Mouse (Mus musculus) myocyte (in vitro differentiated cells): Measurements from ENCODE around the gene Abcd4. TPM values are rescaled to one million over a fixed set of nuclear protein-coding genes. Genes with fewer than 3 reads are reported as not detected.

Experiments
- H3K27me3 ChIP-seq: one replicate; pipeline ENCODE4 v1.6.1; 2011; ENCODE audit not compliant: control insufficient read depth, insufficient read depth, insufficient read length
- H3K36me3 ChIP-seq: one replicate; pipeline ENCODE4 v1.6.1; 2011; ENCODE audit not compliant: control insufficient read depth, insufficient read depth
- H3K4me2 ChIP-seq: one replicate; pipeline ENCODE4 v1.6.1; 2011; ENCODE audit warnings: low read depth, control low read depth
- H3K4me3 ChIP-seq: one replicate; pipeline ENCODE4 v1.5.1; 2011; ENCODE audit warnings: mild to moderate bottlenecking, control low read depth, moderate library complexity
- H3K79me2 ChIP-seq: one replicate; pipeline ENCODE4 v1.6.1; 2011; ENCODE audit not compliant: control insufficient read depth, insufficient read depth
- H3ac ChIP-seq: one replicate; pipeline ENCODE4 v1.6.1; 2011; ENCODE audit not compliant: control insufficient read depth, insufficient read length
- CEBPB ChIP-seq: IDR thresholded peaks from 2 replicates; pipeline ENCODE4 v1.6.1; 2011; ENCODE audit warnings: mild to moderate bottlenecking, moderate library complexity; ENCODE audit not compliant: poor library complexity, insufficient read depth, severe bottlenecking
- E2F4 ChIP-seq: IDR thresholded peaks from one replicate; pipeline ENCODE4 v1.6.1; 2011; ENCODE audit warnings: mild to moderate bottlenecking, control low read depth, moderate library complexity; ENCODE audit not compliant: insufficient read depth
- MAX ChIP-seq: IDR thresholded peaks from one replicate; pipeline ENCODE4 v1.6.1; 2011; ENCODE audit warnings: low read depth, mild to moderate bottlenecking, control low read depth
- MYOD1 ChIP-seq, 3 experiments: IDR thresholded peaks; one replicate each; pipeline ENCODE4 v1.6.1; 2011; ENCODE audit warnings: control low read depth in 2 of 3, low read depth in 2 of 3, mild to moderate bottlenecking in 2 of 3, moderate library complexity in 1 of 3; ENCODE audit not compliant: insufficient read length in 2 of 3, control insufficient read depth in 1 of 3
- MYOG ChIP-seq, 3 experiments: IDR thresholded peaks; one replicate each; pipeline ENCODE4 v1.6.1; 2011; ENCODE audit warnings: control low read depth in 2 of 3, low read depth in 2 of 3, mild to moderate bottlenecking in 2 of 3; ENCODE audit not compliant: insufficient read length in 2 of 3, control insufficient read depth in 1 of 3, insufficient read depth in 1 of 3
- POLR2A ChIP-seq: IDR thresholded peaks from one replicate; pipeline ENCODE4 v1.6.1; 2011; ENCODE audit warnings: low read depth, mild to moderate bottlenecking, control low read depth, moderate library complexity; ENCODE audit not compliant: insufficient read length
- POLR2AphosphoS2 ChIP-seq: IDR thresholded peaks from one replicate; pipeline ENCODE4 v1.6.1; 2011; ENCODE audit warnings: low read depth, control low read depth; ENCODE audit not compliant: insufficient read length
- REST ChIP-seq: IDR thresholded peaks from one replicate; pipeline ENCODE4 v1.6.1; 2011; ENCODE audit warnings: mild to moderate bottlenecking, control low read depth, moderate library complexity; ENCODE audit not compliant: insufficient read depth, insufficient read length
- SRF ChIP-seq: IDR thresholded peaks from one replicate; pipeline ENCODE4 v1.6.1; 2011; ENCODE audit warnings: low read depth; ENCODE audit not compliant: control insufficient read depth, insufficient read length
- TCF12 ChIP-seq: IDR thresholded peaks from one replicate; pipeline ENCODE4 v1.6.1; 2011; ENCODE audit warnings: mild to moderate bottlenecking, control low read depth; ENCODE audit not compliant: poor library complexity, insufficient read depth, severe bottlenecking
- TCF3 ChIP-seq: IDR thresholded peaks from one replicate; pipeline ENCODE4 v1.6.1; 2011; ENCODE audit warnings: low read depth, control low read depth; ENCODE audit not compliant: insufficient read length
- USF1 ChIP-seq: IDR thresholded peaks from one replicate; pipeline ENCODE4 v1.6.1; 2011; ENCODE audit warnings: low read depth, mild to moderate bottlenecking, control low read depth, moderate library complexity
- polyA plus RNA-seq: library from polyadenylated mRNA; unstranded; fragments of >200 nt; fragmentation: generic; extraction: Trizol; gene quantifications from one replicate; pipeline ENCODE4 v1.2.1, GENCODE M21; 2012; ENCODE audit warnings: missing spikeins

Abcd4 gene
- polyA plus RNA-seq, 1 experiment = 16.4 TPM

GRCm38 (mm10) chr12:84567576-84567975, 49.6 kb downstream of the Abcd4 start:
- Histone ChIP-seq H3K79me2 (no peaks in the 10 kb centered on the region), H3K27me3 (peaks cover 75% of the 10 kb centered on the region), H3K36me3 (no peaks in the 10 kb centered on the region), H3K4me2 (no peak overlapping the region), H3ac (no peak overlapping the region), H3K4me3 (no peak overlapping the region)
- TF ChIP-seq REST (no peak), E2F4 (no peak), USF1 (no peak), SRF (no peak), POLR2A (no peak), MAX (no peak), TCF12 (no peak), POLR2AphosphoS2 (no peak), TCF3 (no peak), MYOG (IDR thresholded peaks at IDR 0.05; ENCODE audit: control insufficient read depth in 1 of 3, insufficient read depth in 1 of 3, insufficient read length in 2 of 3, low read depth in 2 of 3) (no peak), MYOD1 (IDR thresholded peaks at IDR 0.05; ENCODE audit: control insufficient read depth in 1 of 3, insufficient read length in 2 of 3, low read depth in 2 of 3) (no peak), CEBPB (no peak)

- Histone ChIP-seq H3K36me3 (no peaks in the 10 kb centered on the region), H3K27me3 (peaks cover 52% of the 10 kb centered on the region), H3K4me2 (no peak overlapping the region), H3ac (no peak overlapping the region), H3K79me2 (no peaks in the 10 kb centered on the region), H3K4me3 (no peak overlapping the region)
- TF ChIP-seq CEBPB = no peak
- no peak for TF ChIP-seq SRF
- TF ChIP-seq REST = no peak
- no peak for TF ChIP-seq E2F4
Observed at GRCm38 (mm10) chr12:84562558-84562957, 54.7 kb downstream of the Abcd4 start.

DNA sequence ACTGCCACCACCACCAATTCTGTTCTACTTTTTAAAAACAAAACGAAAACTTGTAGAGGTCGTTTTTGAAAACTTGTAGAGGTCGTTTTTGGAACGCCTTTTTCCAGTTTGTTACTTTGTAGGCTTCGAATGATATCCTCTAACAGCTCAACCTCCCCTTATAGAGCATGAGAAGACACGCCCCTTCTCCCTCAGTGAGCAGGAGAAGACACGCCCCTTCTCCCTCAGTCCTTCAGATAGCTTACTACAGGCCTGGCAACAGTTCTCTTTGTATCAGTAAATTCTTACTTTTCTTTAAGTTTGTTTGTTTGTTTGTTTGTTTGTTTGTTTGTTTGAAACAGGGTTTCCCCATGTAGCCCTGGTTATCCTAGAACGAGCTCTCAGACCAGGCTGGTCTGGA, 62.0 kb downstream of the Abcd4 start:
- peaks cover 34% of the 10 kb centered on the region for H3K27me3 ChIP-seq
- no peaks in the 10 kb centered on the region for H3K79me2 ChIP-seq
- TF ChIP-seq REST (no peak), MYOD1 (IDR thresholded peaks at IDR 0.05; ENCODE audit: control insufficient read depth in 1 of 3, insufficient read length in 2 of 3, low read depth in 2 of 3) (no peak)
- no peaks in the 10 kb centered on the region for H3K36me3 ChIP-seq
- H3ac ChIP-seq = no peak overlapping the region
- H3K4me3 ChIP-seq = no peak overlapping the region
- H3K4me2 ChIP-seq = no peak overlapping the region

Other genes with a start within 250 kb of the Abcd4 start
- 6.3 TPM for gene Entpd5, start 208.4 kb downstream of the Abcd4 start, polyA plus RNA-seq
- gene Bbof1, start 208.3 kb downstream of the Abcd4 start, polyA plus RNA-seq = 0.38 TPM
- 3.8 TPM for gene Rnf113a2, start 200.2 kb downstream of the Abcd4 start, polyA plus RNA-seq
- 2.6 TPM for gene Aldh6a1, start 166.4 kb downstream of the Abcd4 start, polyA plus RNA-seq
- gene Lin52, start 166.0 kb downstream of the Abcd4 start, polyA plus RNA-seq = 3.6 TPM
- gene Vsx2, start 47.7 kb downstream of the Abcd4 start, polyA plus RNA-seq = not detected
- not detected for gene Vrtn, start 23.6 kb upstream of the Abcd4 start, polyA plus RNA-seq
- gene Syndig1l, start 81.4 kb upstream of the Abcd4 start, polyA plus RNA-seq = not detected
- 188 TPM for gene Npc2, start 155.7 kb upstream of the Abcd4 start, polyA plus RNA-seq
- gene Isca2, start 155.8 kb upstream of the Abcd4 start, polyA plus RNA-seq = 51.2 TPM